Mouse (Mus musculus) liver, embryonic 11.5 days (tissue): Measurements from ENCODE around the gene Leap2. TPM values are rescaled to one million over a fixed set of nuclear protein-coding genes. Genes with fewer than 3 reads are reported as not detected.

Source experiments
- ATAC-seq: fragments of 200-750 bp; cut with Nextera tagmentation; replicated peaks from 2 replicates; pipeline ENCODE4 v1.8.0; 2017; ENCODE audit warnings: moderate number of reproducible peaks, mild to moderate bottlenecking, moderate TSS enrichment, moderate library complexity; ENCODE audit not compliant: low FRiP score
- DNase-seq: peaks from one replicate; pipeline ENCODE4 v3.0.0-alpha.2; 2017; ENCODE audit warnings: low spot score
- H3K27ac ChIP-seq: fragments of 300-500 bp; sonication (generic); 2 replicates; pipeline ENCODE4 v1.5.1; 2014; ENCODE audit warnings: mild to moderate bottlenecking, low read depth, low read length, control low read depth
- H3K27me3 ChIP-seq: fragments of 300-500 bp; sonication (generic); replicated peaks from 2 replicates; pipeline ENCODE4 v1.6.1; 2014; ENCODE audit warnings: low read length, mixed read lengths; ENCODE audit not compliant: control insufficient read depth, insufficient read depth
- H3K36me3 ChIP-seq: fragments of 300-500 bp; sonication (generic); 2 replicates; pipeline ENCODE4 v1.6.1; 2014; ENCODE audit warnings: mild to moderate bottlenecking, low read length, moderate library complexity, mixed read lengths; ENCODE audit not compliant: control insufficient read depth, insufficient read depth
- H3K4me1 ChIP-seq: fragments of 300-500 bp; sonication (generic); replicated peaks from 2 replicates; pipeline ENCODE4 v1.6.1; 2014; ENCODE audit warnings: low read length, mixed read lengths; ENCODE audit not compliant: control insufficient read depth, insufficient read depth
- H3K4me2 ChIP-seq: fragments of 300-500 bp; sonication (generic); 2 replicates; pipeline ENCODE4 v1.6.1; 2014; ENCODE audit warnings: mild to moderate bottlenecking, control low read depth, moderate library complexity
- H3K4me3 ChIP-seq: fragments of 300-500 bp; sonication (generic); 2 replicates; pipeline ENCODE4 v1.5.1; 2014; ENCODE audit warnings: low read depth, low read length, control low read depth
- H3K9ac ChIP-seq: fragments of 300-500 bp; sonication (generic); 2 replicates; pipeline ENCODE4 v1.6.1; 2014; ENCODE audit warnings: low read depth, low read length, control low read depth
- H3K9me3 ChIP-seq: fragments of 300-500 bp; sonication (generic); 2 replicates; pipeline ENCODE4 v1.6.1; 2016; ENCODE audit warnings: low read length, inconsistent platforms, mixed read lengths; ENCODE audit not compliant: control insufficient read depth
- WGBS: fragments of 180-500 bp; shearing (Covaris S2); extraction: QIAGEN DNeasy Blood & Tissue Kit; methylation state at CpG from one replicate; pipeline ENCODE4 v1.1.7; 2014; 5-methylcytosine and 5-hydroxymethylcytosine counted together
- polyA plus RNA-seq: library from polyadenylated mRNA; unstranded; fragments of >200 nt; fragmentation: Nextera tagmentation; extraction: Ambion mirVana; gene quantifications from 2 replicates; pipeline ENCODE4 v1.2.1, GENCODE M21; 2014

Leap2 gene
- polyA plus RNA-seq, 1 experiment from 2014 or later = 6.5 TPM

- WGBS = 79% methylated on average over 3 of the region's 3 CpGs
- H3K9ac ChIP-seq = no peak overlapping the region
- no peak overlapping the region for H3K4me3 ChIP-seq
- ATAC-seq (no peak), DNase-seq (no peak)
- H3K27ac ChIP-seq = no peak overlapping the region
- no peaks in the 10 kb centered on the region for H3K9me3 ChIP-seq
- H3K27me3 ChIP-seq = peaks cover 55% of the 10 kb centered on the region
- no peaks in the 10 kb centered on the region for H3K36me3 ChIP-seq
- peaks cover 12% of the 10 kb centered on the region for H3K4me1 ChIP-seq
- no peak overlapping the region for H3K4me2 ChIP-seq
These were observed 37.2 kb upstream of the Leap2 start for GRCm38 (mm10) chr11:53460192-53460591.

- Histone ChIP-seq H3K27me3 (peaks cover 43% of the 10 kb centered on the region), H3K9ac (no peak overlapping the region), H3K9me3 (no peaks in the 10 kb centered on the region), H3K36me3 (no peaks in the 10 kb centered on the region), H3K4me1 (peaks cover 12% of the 10 kb centered on the region), H3K27ac (no peak overlapping the region), H3K4me3 (no peak overlapping the region), H3K4me2 (no peak overlapping the region)
- ATAC-seq = no peak
- no peak for DNase-seq
- WGBS = 62% methylated on average over 3 of the region's 3 CpGs
These were observed 36.0 kb upstream of the Leap2 start for GRCm38 (mm10) chr11:53458996-53459395.

GRCm38 (mm10) chr11:53457372-53457954 is 34.5 kb upstream of the Leap2 start:
- peak overlapping the region; percentile 63 for H3K9ac ChIP-seq
- peak overlapping the region; percentile 93 for H3K4me2 ChIP-seq
- H3K4me3 ChIP-seq = peak overlapping the region; percentile 61
- H3K4me1 ChIP-seq = peaks cover 3% of the 10 kb centered on the region; the same call in 1 of the 2 replicates
- DNase-seq (no peak), ATAC-seq (peak; percentile 28; the same call in 1 of the 2 replicates)
- no peaks in the 10 kb centered on the region for H3K9me3 ChIP-seq
- peaks cover 28% of the 10 kb centered on the region for H3K27me3 ChIP-seq
- H3K36me3 ChIP-seq = no peaks in the 10 kb centered on the region
- 6% methylated on average over 29 of the region's 29 CpGs for WGBS
- H3K27ac ChIP-seq = peak overlapping the region; percentile 30; the same call in 1 of the 2 replicates

GRCm38 (mm10) chr11:53456474-53457371 is 33.8 kb upstream of the Leap2 start, which contains the start of the genes Gm10447 and Shroom1:
Gene Gm10447 (minus strand): TSS chr11:53457110.
Gene Shroom1 (plus strand): TSS chr11:53457205.
- WGBS = 4% methylated on average over 42 of the region's 42 CpGs
- no peaks in the 10 kb centered on the region for H3K9me3 ChIP-seq
- peaks cover 22% of the 10 kb centered on the region for H3K27me3 ChIP-seq
- H3K4me2 ChIP-seq = peak within 1 kb of the TSS; percentile 93
- no peaks in the 10 kb centered on the region; the same call in 1 of the 2 replicates for H3K4me1 ChIP-seq
- H3K36me3 ChIP-seq = no peaks in the 10 kb centered on the region
- peak within 1 kb of the TSS; percentile 63 for H3K9ac ChIP-seq
- H3K27ac ChIP-seq = peak within 1 kb of the TSS; percentile 30; the same call in 1 of the 2 replicates
- DNase-seq (peak; percentile 63), ATAC-seq (peak; percentile 74)
- peak within 1 kb of the TSS; percentile 61 for H3K4me3 ChIP-seq

GRCm38 (mm10) chr11:53453031-53453430 is 30.1 kb upstream of the Leap2 start:
- Histone ChIP-seq H3K27me3 (peaks cover 15% of the 10 kb centered on the region), H3K4me3 (no peak overlapping the region), H3K9me3 (no peaks in the 10 kb centered on the region), H3K27ac (no peak overlapping the region), H3K9ac (no peak overlapping the region), H3K4me1 (0 out of 2 replicates have a peak, but pooled peaks cover 2% of the 10 kb centered on the region), H3K4me2 (no peak overlapping the region), H3K36me3 (no peaks in the 10 kb centered on the region)
- 80% methylated on average over 5 of the region's 5 CpGs for WGBS
- ATAC-seq (no peak), DNase-seq (no peak)

- Histone ChIP-seq H3K4me3 (no peak overlapping the region), H3K9me3 (no peaks in the 10 kb centered on the region), H3K4me1 (0 out of 2 replicates have a peak, but pooled peaks cover 2% of the 10 kb centered on the region), H3K27ac (no peak overlapping the region), H3K9ac (no peak overlapping the region), H3K36me3 (no peaks in the 10 kb centered on the region), H3K27me3 (peaks cover 9% of the 10 kb centered on the region), H3K4me2 (no peak overlapping the region)
- ATAC-seq (no peak), DNase-seq (no peak)
- WGBS = 95% methylated on average over 9 of the region's 9 CpGs
These were observed 29.4 kb upstream of the Leap2 start for GRCm38 (mm10) chr11:53452396-53452795.

- H3K4me1 ChIP-seq = 0 out of 2 replicates have a peak, but pooled peaks cover 2% of the 10 kb centered on the region
- 66% methylated on average over 2 of the region's 2 CpGs for WGBS
- no peak overlapping the region for H3K4me2 ChIP-seq
- H3K9ac ChIP-seq = no peak overlapping the region
- no peak overlapping the region for H3K4me3 ChIP-seq
- no peaks in the 10 kb centered on the region for H3K9me3 ChIP-seq
- DNase-seq (no peak), ATAC-seq (no peak)
- no peaks in the 10 kb centered on the region for H3K36me3 ChIP-seq
- no peak overlapping the region for H3K27ac ChIP-seq
- H3K27me3 ChIP-seq = peaks cover 4% of the 10 kb centered on the region
These were observed 28.4 kb upstream of the Leap2 start for GRCm38 (mm10) chr11:53451361-53451760.

GRCm38 (mm10) chr11:53450070-53450705 is 27.2 kb upstream of the Leap2 start:
- Histone ChIP-seq H3K27me3 (peaks cover 4% of the 10 kb centered on the region), H3K27ac (no peak overlapping the region), H3K4me3 (no peak overlapping the region), H3K9ac (no peak overlapping the region), H3K4me1 (peaks cover 4% of the 10 kb centered on the region; the same call in 1 of the 2 replicates), H3K36me3 (no peaks in the 10 kb centered on the region), H3K4me2 (no peak overlapping the region), H3K9me3 (no peaks in the 10 kb centered on the region)
- 36% methylated on average over 15 of the region's 15 CpGs for WGBS
- no peak for ATAC-seq
- no peak for DNase-seq
